Mouse (Mus musculus): Measurements from ENCODE around the gene Grb2. TPM values are rescaled to one million over a fixed set of nuclear protein-coding genes. Genes with fewer than 3 reads are reported as not detected.

Grb2 gene
- polyA plus RNA-seq, 1 experiment from 2014 or later, result 54.2 TPM

- DNase-seq (ENCODE audit: low spot score) (no peak), ATAC-seq (ENCODE audit: low FRiP score, low TSS enrichment) (0 out of 2 replicates have a peak, but pooled peaks have one; percentile 4)
- Histone ChIP-seq H3K9ac (ENCODE audit: low read length) (no peak overlapping the region), H3K27me3 (ENCODE audit: control insufficient read depth, insufficient read depth, low read length) (no peaks in the 10 kb centered on the region), H3K4me2 (replicated peaks; ENCODE audit: low read depth) (no peak overlapping the region), H3K27ac (replicated peaks) (no peak overlapping the region), H3K4me1 (replicated peaks; ENCODE audit: control insufficient read depth, insufficient read depth) (no peaks in the 10 kb centered on the region), H3K4me3 (ENCODE audit: low read depth, low read length) (no peak overlapping the region), H3K9me3 (ENCODE audit: control insufficient read depth, low read length) (no peaks in the 10 kb centered on the region), H3K36me3 (ENCODE audit: control insufficient read depth, insufficient read depth, low read length) (no peaks in the 10 kb centered on the region)
- no peak for TF ChIP-seq CTCF (IDR thresholded peaks at IDR 0.05; ENCODE audit: low read depth)
- TF ChIP-seq EP300 (optimal IDR thresholded peaks at IDR 0.05), result no peak
- WGBS, result 49% methylated on average over 14 of the region's 14 CpGs
Measured at GRCm38 (mm10) chr11:115640978-115641663, 67.3 kb downstream of the Grb2 start.

- H3K36me3 ChIP-seq (ENCODE audit: control insufficient read depth, insufficient read depth, low read length), result no peaks in the 10 kb centered on the region
- H3K9ac ChIP-seq (ENCODE audit: low read length), result no peak overlapping the region
- DNase-seq (ENCODE audit: low spot score) (no peak), ATAC-seq (ENCODE audit: low FRiP score, low TSS enrichment) (no peak)
- H3K27ac ChIP-seq (replicated peaks), result no peak overlapping the region
- H3K4me1 ChIP-seq (replicated peaks; ENCODE audit: control insufficient read depth, insufficient read depth), result no peaks in the 10 kb centered on the region
- no peak overlapping the region for H3K4me3 ChIP-seq (ENCODE audit: low read depth, low read length)
- no peaks in the 10 kb centered on the region for H3K9me3 ChIP-seq (ENCODE audit: control insufficient read depth, low read length)
- H3K27me3 ChIP-seq (ENCODE audit: control insufficient read depth, insufficient read depth, low read length), result no peaks in the 10 kb centered on the region
- 80% methylated on average over 3 of the region's 4 CpGs for WGBS
- TF ChIP-seq EP300 (optimal IDR thresholded peaks at IDR 0.05), result no peak
- TF ChIP-seq CTCF (IDR thresholded peaks at IDR 0.05; ENCODE audit: low read depth), result no peak
- H3K4me2 ChIP-seq (replicated peaks; ENCODE audit: low read depth), result no peak overlapping the region
Measured at GRCm38 (mm10) chr11:115640311-115640828, 68.0 kb downstream of the Grb2 start.

DNA sequence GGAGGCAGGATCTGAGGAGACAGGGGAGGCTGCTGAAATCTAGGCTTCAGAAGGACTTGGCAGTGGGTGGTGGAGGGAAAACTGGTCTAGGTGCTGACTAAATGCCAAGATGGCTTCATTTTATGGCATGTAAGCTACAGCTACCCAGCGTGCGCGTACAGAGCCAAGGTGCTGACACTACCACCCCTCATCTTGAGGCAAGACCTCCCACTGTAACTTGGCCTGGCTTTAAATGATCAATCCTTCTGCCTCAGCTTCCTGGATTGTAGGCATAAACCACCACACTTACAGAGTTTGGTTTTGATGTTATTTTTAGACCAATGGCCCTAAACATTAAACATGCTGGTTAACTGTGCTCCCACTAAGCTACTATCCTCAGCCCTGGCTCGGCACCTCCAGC is 68.9 kb downstream of the Grb2 start:
- WGBS, result 78% methylated on average over 4 of the region's 4 CpGs

DNA sequence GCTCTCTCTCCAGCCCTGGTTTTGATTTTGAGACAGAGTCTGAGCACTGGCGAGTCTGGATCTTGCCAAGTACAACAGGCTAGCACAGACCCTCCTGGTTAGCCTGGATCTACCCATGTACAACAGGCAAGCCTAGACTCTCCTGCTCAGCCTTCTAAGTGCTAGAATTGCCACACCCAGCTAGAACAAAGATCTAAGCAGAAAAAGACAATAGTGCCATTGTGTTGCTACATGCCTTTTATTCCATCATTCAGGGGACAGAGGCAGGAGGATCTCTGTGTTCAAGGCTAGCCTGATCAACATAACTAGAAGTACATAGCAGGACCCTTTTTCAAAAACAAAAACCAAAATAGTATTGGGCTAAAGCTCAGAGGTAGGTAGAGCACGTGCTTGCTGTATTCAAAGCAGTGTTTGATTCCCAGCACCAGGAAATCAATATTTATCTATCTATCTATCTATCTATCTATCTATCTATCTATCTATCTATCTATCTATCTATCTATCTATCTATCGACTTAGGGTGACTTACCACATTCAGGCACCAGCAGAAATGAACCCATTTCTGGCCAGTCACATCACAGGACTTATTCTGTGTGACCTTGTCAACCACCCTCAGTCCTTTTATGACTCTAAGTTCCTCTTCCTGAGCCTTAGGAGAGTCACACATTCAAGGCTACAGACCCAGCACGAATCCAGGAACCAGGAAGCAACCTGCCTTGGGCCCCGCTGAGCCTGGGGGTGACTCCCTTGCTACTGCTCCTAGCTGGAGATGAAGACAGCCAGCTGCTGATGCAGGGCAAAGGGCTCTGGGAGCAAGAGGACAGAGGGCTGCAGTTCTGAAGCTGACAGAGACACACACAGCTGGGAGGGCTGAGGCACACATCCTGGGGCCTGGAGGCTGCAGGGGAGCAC is 69.6 kb downstream of the Grb2 start:
- H3K9me3 ChIP-seq (ENCODE audit: control insufficient read depth, low read length), result no peaks in the 10 kb centered on the region
- no peak overlapping the region for H3K4me3 ChIP-seq (ENCODE audit: low read depth, low read length)
- peak; percentile 45 for DNase-seq (ENCODE audit: low spot score)
- H3K36me3 ChIP-seq (ENCODE audit: control insufficient read depth, insufficient read depth, low read length), result no peaks in the 10 kb centered on the region
- peak; percentile 58 for ATAC-seq (ENCODE audit: low FRiP score, low TSS enrichment)
- H3K27ac ChIP-seq (replicated peaks), result 0 out of 2 replicates have a peak overlapping the region, but pooled peaks have one; percentile 4
- no peak overlapping the region for H3K4me2 ChIP-seq (replicated peaks; ENCODE audit: low read depth)
- TF ChIP-seq EP300 (optimal IDR thresholded peaks at IDR 0.05), result no peak
- TF ChIP-seq CTCF (IDR thresholded peaks at IDR 0.05; ENCODE audit: low read depth), result no peak
- no peaks in the 10 kb centered on the region for H3K4me1 ChIP-seq (replicated peaks; ENCODE audit: control insufficient read depth, insufficient read depth)
- 60% methylated on average over 5 of the region's 5 CpGs for WGBS
- peak overlapping the region; percentile 31; the same call in 1 of the 2 replicates for H3K9ac ChIP-seq (ENCODE audit: low read length)
- no peaks in the 10 kb centered on the region for H3K27me3 ChIP-seq (ENCODE audit: control insufficient read depth, insufficient read depth, low read length)

More for the DNA sequence above, 68.9 kb downstream of the Grb2 start:
- DNase-seq (ENCODE audit: low spot score) (no peak), ATAC-seq (ENCODE audit: low FRiP score, low TSS enrichment) (no peak)
- Histone ChIP-seq H3K27ac (replicated peaks) (0 out of 2 replicates have a peak overlapping the region, but pooled peaks have one; percentile 4), H3K4me3 (ENCODE audit: low read depth, low read length) (no peak overlapping the region), H3K4me2 (replicated peaks; ENCODE audit: low read depth) (no peak overlapping the region), H3K36me3 (ENCODE audit: control insufficient read depth, insufficient read depth, low read length) (no peaks in the 10 kb centered on the region), H3K27me3 (ENCODE audit: control insufficient read depth, insufficient read depth, low read length) (no peaks in the 10 kb centered on the region), H3K9me3 (ENCODE audit: control insufficient read depth, low read length) (no peaks in the 10 kb centered on the region), H3K4me1 (replicated peaks; ENCODE audit: control insufficient read depth, insufficient read depth) (no peaks in the 10 kb centered on the region), H3K9ac (ENCODE audit: low read length) (peak overlapping the region; percentile 31; the same call in 1 of the 2 replicates)
- TF ChIP-seq CTCF (IDR thresholded peaks at IDR 0.05; ENCODE audit: low read depth), result no peak
- TF ChIP-seq EP300 (optimal IDR thresholded peaks at IDR 0.05), result no peak

DNA sequence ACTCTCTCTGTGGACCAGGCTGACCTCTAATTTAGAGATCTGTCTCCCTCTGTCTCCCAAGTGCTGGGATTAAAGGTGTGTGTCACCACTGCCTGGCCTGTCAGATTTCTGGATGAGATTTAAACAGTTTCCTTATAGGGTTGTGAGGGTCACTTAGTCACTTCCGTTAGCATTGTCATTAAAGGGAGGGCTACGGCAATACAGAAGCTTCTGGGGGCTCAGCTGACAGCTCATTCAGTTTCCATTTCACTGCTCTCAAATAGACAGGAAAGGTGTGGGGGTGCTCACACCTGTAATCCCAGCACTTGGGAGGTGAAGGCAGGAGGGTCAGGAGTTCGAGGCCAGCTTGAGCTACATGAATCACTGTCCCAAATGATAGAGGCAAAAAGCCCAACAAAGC is 71.4 kb downstream of the Grb2 start:
- Histone ChIP-seq H3K4me2 (replicated peaks; ENCODE audit: low read depth) (no peak overlapping the region), H3K27ac (replicated peaks) (no peak overlapping the region), H3K4me3 (ENCODE audit: low read depth, low read length) (no peak overlapping the region), H3K4me1 (replicated peaks; ENCODE audit: control insufficient read depth, insufficient read depth) (no peaks in the 10 kb centered on the region), H3K9ac (ENCODE audit: low read length) (no peak overlapping the region), H3K9me3 (ENCODE audit: control insufficient read depth, low read length) (no peaks in the 10 kb centered on the region), H3K27me3 (ENCODE audit: control insufficient read depth, insufficient read depth, low read length) (no peaks in the 10 kb centered on the region), H3K36me3 (ENCODE audit: control insufficient read depth, insufficient read depth, low read length) (no peaks in the 10 kb centered on the region)
- TF ChIP-seq CTCF (IDR thresholded peaks at IDR 0.05; ENCODE audit: low read depth), result no peak
- no peak for TF ChIP-seq EP300 (optimal IDR thresholded peaks at IDR 0.05)
- DNase-seq (ENCODE audit: low spot score) (no peak), ATAC-seq (ENCODE audit: low FRiP score, low TSS enrichment) (no peak)
- 81% methylated on average over 3 of the region's 3 CpGs for WGBS
